Mouse (Mus musculus): ENCODE results near the gene Hs6st2.

GRCm38 (mm10) chrX:51686048-51686949 is 4.6 kb upstream of the Hs6st2 start:
- no peak for TF ChIP-seq HCFC1 (IDR thresholded peaks at IDR 0.05; ENCODE audit: borderline replicate concordance, insufficient read depth, low read length)
- no peak for TF ChIP-seq ZC3H11A (IDR thresholded peaks at IDR 0.05; ENCODE audit: borderline replicate concordance, low read depth, low read length)
- TF ChIP-seq MAFK (IDR thresholded peaks at IDR 0.05; ENCODE audit: insufficient read depth, low read depth, low read length), result no peak

Data from ES-E14 (cell line).